Mouse (Mus musculus): ENCODE results near the gene Osbpl3.

DNA sequence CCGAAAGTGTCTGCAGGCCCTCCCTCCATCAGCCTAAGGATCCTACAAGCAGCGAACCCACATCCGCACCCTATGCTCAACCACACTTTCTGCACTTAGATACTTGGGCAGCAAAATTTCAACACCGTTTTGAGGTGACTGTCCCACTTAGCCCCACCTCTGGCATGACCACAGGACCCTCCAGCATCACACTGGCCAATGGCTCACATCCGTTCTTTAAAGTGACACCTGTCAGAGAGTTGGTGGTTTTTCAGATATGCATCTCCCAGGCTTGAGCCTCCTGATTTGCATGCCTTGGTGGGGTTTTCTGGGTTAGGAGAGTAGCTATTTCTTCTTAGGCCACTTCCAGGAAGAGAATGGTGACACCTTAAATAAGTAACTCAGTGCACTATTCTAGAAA is 39.1 kb downstream of the Osbpl3 start:
- TF ChIP-seq CTCF (IDR thresholded peaks at IDR 0.05; ENCODE audit: low read depth) = no peak
- TF ChIP-seq EP300 (optimal IDR thresholded peaks at IDR 0.05) = no peak

Data from stomach, postnatal 0 days (tissue).